Mouse (Mus musculus): Measurements from ENCODE around the gene Ocel1.

Ocel1 gene

DNA sequence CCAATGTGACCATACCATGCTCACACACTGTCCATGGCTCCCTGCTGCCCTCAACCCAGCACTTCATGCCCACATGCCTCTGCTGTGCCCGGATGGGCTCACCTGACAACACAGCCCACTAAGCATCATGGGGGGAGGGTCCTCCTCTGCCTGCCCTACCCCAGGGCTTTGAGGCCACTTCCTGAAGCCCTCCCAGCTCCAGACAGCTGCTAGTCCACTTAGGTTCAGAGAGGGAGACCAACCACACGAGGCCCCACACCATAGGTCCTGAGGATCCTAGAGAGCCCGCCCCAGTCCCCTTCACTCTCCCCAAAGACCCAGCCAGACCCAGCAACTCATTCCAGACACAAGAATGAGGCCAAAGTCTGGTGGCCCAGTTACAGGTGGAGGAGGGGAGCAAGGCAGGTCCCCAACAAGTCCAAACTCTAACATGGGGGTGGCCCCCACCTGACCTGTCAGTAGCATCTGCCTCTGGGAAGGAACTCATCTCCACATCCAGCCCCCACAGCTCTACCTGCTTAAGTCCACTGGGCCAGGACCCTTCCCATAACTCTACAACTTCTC lies 8.5 kb downstream of the Ocel1 start:
- no peak for DNase-seq (ENCODE audit: low spot score in 2 of 2)

DNA sequence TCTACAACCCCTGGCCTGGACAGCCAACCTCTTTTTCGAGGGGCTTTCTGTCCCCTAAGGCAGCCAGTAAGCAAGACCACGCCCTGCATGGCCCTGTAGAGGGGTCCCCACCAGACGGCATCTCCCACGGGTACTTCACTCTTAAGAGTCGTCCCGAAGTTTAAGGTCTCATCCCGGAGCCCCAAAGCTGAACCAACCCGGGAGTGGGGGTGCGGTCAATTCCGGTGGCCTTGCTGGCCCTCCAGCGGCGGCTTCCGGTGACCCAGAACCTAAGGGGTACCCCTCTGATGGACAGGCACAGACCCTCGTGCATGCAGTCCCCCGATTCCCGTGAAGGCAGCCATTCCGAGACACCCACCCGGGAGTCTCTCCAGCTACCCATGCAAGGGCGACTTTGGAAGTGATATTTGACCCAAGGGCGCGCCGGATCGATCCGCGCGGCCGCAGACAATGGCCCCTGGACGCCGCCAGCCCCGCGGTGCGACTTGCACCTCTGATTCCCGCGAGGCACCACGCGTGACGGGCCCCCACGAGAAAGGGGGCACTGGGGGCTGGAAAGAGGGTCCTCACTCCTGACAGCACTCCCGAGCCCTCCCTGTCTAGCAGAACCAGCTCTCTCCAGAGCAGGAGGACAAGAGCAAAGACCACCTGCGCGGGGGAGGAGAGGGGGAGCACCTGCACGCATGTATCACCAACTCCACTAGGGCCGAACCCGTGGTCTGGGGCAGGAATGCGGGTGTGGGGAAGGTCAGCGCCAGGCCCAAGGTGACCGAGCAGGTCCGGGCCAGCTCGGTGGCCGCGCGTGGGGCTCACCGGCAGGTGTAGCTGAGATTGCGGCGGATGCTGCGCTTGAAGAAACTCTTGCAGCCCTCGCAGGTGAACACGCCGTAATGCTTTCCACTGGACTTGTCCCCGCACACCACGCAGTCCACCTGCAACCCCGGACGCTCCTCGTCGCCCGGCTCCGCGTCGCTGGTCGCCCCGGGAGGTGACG lies 9.4 kb downstream of the Ocel1 start:
- DNase-seq (ENCODE audit: low spot score in 2 of 2): no peak

DNA sequence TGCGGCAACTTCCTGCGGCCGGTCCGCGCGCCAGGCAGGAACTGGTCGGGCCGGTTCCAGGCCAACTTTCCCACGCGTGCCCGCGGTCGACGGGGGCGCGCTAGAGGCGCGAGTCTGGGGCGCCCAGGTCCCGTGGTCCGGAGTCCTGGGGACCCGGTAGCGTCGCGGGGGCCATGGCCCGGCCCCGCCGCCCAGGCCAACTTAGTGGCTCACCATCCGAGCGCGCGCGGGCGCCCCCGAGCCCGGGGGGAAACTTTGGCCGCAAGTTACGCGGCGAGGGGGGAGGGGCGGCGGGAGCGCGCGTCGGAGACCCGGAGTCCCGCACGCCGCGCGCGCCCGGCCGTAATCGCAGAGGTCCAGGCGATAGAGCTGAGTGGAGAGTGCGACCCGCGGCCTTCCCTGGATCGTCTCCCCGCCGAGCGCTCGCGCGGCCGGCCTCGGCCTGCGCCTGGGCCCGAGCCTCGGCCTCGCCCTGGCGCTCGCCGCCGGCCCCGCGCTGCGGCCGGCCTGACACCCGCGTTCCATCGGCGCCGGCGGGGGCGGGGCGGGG lies 10.4 kb downstream of the Ocel1 start, which contains the start of gene Nr2f6:
Gene Nr2f6 (minus strand): TSS at position 540 of the 550 bp plus-strand sequence.
- DNase-seq (ENCODE audit: low spot score in 2 of 2): peak in 1 of 2 experiments; percentile 78

DNA sequence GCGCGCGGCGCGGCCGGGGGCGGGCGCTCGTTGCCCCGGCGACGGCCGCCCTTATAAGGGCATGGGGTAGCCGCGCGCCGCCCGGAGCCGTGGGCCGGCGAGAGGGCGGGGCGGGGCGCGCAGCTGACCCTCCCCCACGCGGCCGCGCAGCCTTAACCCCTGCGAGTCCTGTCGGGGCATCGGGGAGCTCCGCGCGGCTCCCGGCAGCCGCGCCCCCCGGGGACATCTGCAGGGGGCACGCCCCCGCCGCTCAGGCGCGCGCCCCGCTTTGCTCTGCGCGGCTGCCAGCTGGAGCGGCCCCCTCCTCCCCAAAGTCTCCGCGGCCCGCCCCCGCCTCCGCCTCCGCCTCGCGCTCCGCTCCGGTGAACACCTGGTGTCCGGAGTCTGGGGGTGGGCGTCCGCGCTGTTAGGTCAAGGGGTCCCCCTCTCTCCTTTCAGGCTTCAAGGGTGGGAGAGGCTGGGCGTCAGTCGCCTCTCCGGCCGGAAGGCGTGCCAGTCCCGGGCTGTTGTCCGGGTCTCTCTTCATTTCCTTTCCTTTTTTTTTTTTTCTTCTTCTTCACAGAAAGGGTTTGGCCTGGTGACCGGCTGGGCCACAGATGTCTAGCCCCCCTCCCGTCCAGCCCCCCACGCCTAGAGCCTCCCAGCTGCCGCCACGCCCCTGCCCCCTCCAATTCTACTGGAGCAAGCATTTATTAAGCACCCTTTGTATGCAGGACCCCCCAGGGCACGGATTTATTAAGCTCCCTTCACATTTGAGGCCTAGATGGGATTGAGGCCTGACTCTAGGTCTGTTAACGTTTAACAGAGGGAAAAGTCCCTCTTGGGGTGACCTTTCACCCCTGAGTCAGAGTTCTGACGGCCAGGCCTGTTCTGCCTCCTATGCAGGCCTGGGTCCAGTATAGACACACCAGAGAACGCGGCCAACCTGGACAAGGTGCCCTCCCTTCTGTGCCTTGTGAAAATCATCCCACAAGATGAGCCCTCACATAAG lies 11.2 kb downstream of the Ocel1 start:
- DNase-seq (ENCODE audit: low spot score in 2 of 2): peak; percentile 61 to 81

DNA sequence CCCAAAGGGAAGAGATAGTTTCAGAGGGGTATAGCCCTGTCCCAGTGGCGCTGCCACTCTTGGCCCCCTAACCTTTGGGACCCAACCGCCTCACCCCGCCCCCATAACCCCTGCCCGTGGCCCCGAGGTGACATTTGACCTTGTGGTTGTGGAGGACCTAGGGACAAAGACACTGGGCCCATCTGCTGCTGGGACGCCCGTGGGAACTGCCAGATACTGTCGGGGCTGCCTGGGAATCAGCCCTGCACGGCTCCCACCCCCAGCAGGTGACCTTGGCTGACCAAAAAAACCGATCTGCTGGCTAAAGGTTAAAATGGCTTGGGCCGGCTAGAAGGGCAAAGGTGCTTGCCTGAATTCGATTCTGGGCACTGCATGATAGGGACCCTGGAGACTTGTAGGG lies 12.3 kb downstream of the Ocel1 start:
- no peak for DNase-seq (ENCODE audit: low spot score in 2 of 2)

DNA sequence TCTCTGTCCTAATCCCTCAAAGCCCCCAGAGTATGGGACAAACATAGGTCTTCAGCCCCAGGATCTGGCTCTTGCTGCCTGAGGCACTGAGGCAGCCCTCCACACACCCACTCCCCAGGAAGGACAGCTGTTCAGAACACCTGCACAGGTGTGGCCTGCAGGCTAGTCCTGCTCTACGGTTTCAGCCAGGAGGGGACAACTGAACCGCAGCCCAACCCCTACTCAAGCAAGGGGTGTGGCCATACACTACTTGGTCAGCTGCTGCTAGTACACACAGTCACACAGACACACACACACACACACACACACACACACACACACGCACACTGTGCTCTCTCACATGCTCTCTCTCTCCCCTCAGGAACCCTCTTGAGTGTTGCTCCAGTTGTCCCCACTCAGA lies 12.8 kb downstream of the Ocel1 start:
- DNase-seq (ENCODE audit: low spot score in 2 of 2): no peak

DNA sequence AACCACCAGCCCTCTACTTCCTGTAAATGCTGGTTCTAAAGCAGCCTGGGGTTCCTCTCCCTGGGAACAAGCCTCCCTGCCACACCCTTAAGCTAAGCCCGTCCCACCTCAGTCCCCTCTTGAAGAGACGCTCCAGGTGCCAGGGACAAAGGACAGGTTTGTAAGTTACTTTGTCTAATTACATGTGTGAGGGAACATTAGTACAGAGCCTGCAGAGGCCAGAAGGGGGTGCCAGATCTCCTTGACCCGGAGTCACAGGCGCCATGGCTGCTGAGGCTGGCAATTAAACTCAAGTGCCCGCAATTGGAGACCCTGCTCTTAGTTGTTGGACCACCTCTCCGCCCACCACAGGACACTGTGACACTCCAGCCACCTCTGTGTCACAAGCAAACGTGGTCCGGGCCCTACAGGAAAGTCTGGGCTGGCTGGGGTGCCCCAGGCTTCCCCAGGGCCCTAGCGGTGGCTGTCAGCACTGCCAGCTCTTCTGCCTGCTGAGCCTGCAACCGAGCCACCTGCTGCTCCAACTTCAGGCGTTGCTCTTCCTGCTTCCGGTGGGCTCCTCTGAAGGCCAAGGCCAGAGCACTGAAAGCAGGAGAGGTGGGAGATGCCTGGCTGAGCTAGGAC lies 14.2 kb downstream of the Ocel1 start:
- no peak for DNase-seq (ENCODE audit: low spot score in 2 of 2)

DNA sequence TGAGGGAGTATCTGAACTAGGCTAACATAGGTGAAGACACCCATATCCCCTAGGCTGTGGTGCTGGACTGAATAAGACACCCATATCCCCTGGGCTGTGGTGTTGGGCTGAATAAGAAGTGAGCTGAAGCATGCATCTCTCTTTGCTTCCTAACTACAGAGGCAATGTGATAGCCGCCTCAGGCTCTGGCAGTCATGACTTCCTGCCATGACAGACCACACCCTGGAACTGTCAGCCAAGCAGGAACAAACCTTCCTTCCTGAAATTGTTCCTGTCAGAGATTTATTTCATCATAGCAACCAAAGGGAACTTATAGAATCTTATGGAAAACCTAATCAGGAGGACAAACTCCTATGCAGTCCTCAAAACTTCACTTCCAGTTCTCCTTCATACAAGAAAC lies 17.2 kb downstream of the Ocel1 start:
- DNase-seq (ENCODE audit: low spot score in 2 of 2): no peak

DNA sequence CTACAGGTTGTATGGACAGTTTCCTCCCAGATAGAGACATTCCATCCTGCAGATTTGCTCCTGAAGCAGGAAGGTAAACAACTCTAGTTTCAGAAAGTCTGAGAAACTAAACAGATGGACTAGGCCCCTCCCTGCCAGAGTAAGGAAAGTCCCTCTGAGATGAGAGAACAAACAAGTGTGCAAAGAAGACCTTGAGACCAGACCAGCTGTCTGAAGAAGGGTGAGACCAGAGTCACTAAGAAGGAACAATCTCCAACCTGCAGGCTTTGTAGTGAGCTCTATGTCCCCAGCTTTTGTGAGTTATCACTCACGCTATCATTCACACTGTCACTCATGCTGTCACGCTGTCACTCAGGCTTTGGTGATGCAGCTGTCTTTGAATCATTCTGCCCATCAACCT lies 20.6 kb downstream of the Ocel1 start:
- no peak for DNase-seq (ENCODE audit: low spot score in 2 of 2)

DNA sequence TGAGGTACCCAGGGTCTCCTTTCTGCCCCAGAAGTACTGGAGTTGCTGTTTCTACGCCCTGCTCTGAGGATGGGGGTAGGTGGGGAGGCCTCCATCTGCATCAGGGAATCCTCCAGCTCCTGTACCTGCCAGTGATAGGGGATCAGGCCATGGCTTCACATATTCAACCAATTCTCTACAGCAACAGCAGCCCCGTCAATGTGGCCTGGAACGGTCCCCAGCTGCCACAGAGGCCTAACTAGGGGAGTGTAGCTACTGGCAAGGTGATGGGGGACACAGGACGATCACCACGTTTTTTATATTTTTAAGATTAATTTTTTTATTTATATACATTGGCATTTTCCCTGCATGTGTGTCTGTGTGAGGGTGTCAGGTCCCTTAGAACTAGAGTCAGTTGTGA lies 21.3 kb downstream of the Ocel1 start:
- no peak for DNase-seq (ENCODE audit: low spot score in 2 of 2)

DNA sequence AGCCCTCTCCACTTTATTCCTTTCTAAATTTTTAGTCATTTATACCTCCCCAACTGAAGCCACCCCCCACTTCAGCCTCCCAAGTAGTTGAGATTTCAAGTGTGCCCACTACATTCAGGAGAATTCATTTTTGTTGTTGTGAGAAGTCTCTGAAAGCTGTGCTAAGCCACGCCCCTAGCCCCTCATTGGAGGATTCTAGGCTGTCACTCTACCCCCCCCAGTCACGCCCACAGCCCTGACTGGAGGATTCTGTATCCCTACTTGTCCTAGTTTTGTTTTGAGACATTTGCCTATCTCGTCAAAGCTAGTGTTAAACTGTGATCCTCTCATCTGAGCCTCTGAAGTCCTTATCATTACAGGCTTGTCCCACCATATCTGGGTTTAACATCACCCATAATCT lies 21.8 kb downstream of the Ocel1 start:
- no peak for DNase-seq (ENCODE audit: low spot score in 2 of 2)

DNA sequence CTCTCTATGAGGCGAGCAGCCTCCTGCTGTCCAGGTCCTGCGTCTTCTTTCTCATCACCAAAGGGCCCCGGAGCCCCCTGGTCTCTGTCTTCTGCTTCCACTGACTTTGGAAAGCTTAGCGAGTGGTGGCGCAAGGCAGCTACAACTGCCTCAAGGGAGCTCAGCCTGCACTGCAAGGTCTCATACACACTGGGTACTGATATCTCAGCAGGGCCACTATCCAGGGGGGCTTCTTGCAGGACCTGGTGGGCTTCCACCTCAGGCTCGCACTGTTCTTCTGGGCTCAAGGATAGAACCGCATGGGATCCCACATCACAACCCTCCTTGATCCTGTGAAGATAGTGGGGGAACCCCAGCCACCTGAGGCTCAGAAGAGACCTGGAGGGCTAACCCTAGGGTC lies 23.4 kb downstream of the Ocel1 start:
- DNase-seq (ENCODE audit: low spot score in 2 of 2): no peak

DNA sequence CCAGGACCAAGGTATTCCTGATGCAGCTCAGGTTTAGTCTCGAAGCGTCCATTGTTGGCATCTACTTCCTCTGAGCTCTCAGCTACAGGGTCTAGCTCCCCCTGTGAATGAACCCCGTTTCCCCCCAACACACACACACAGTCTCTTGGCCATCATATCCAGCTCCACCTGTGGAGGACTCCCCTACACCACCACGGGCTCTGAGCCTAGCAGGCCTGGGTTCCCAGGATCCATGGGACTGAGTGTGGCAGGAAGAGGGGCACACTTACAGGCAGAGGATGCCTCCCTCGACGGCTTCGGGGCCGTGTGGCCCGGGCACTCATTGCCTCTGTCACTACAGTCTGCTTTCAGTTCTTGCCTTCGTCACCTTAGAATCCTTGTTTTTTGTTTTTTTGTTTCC lies 24.0 kb downstream of the Ocel1 start:
- DNase-seq (ENCODE audit: low spot score in 2 of 2): no peak

DNA sequence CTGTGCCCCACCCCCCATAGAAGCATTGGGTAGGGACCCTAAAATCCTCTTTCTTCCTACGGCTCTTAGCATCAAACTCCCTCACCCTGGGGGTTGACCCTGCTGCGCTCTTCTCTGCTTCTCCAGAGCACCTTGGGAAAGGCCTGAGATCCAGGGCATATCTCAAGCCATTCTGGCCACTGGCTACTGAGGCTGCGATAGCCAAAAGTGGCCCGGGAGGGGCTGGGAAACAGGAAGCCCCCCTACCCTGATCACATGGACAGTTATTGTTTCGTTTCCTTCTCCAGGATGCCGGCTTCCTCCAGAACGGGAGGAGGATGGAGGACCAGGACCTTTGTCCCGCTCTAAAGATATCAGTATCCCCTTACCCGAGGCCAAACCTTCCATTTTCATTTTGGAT lies 24.5 kb downstream of the Ocel1 start, which contains the start of gene Ushbp1:
Gene Ushbp1 (minus strand): TSS at position 174 of the 400 bp plus-strand sequence.
- DNase-seq (ENCODE audit: low spot score in 2 of 2): no peak

DNA sequence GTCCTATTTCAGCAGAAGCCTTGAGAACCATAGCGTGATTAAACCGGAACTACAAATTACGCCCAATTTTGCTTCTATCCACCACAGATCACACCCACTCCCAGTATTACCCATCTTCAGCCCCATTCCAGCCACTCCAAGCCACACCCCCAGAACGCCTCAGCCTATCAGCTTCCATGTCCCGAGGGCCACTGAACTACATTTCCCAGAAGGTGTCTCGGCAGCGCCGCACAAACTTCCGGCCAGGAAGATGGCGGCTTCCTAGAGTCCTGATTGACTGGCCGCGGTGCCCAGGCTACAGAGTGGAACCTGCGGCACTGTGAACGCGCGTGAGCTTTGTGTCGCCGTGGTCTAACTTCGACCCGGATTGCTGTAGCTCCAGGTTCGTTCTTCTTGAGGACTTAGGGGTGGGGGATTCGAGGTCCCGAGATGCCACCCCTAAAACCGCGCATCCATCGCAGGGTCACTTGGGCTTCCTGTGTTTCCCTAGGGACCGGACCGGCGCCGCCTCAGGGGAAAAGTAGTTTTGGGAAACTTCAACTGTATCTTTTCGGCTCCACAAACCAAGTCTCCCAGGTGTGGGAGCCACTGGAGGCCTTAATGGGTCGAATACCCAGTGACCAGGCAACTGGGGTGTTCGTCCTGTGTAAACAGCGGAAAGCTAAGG lies 25.7 kb downstream of the Ocel1 start, which contains the start of gene Babam1:
Gene Babam1 (plus strand): TSS at position 223 of the 667 bp plus-strand sequence.
- DNase-seq (ENCODE audit: low spot score in 2 of 2): peak; percentile 74 to 87

DNA sequence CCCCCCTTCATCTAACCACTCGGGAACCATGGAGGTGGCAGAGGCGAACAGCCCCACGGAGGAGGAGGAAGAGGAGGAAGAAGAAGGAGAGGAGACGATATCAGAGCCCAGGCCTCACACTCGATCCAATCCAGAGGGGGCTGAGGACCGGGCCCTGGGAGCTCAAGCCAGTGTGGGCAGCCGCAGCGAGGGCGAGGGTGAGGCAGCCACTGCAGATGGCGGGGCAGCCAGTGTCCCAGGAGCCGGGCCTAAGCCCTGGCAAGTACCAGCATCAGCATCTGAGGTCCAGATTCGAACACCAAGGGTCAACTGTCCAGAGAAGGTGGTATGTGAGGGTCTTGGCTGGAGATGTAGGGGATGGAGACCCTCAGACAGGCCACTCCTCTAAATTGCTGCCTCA lies 26.6 kb downstream of the Ocel1 start:
- no peak for DNase-seq (ENCODE audit: low spot score in 2 of 2)

DNA sequence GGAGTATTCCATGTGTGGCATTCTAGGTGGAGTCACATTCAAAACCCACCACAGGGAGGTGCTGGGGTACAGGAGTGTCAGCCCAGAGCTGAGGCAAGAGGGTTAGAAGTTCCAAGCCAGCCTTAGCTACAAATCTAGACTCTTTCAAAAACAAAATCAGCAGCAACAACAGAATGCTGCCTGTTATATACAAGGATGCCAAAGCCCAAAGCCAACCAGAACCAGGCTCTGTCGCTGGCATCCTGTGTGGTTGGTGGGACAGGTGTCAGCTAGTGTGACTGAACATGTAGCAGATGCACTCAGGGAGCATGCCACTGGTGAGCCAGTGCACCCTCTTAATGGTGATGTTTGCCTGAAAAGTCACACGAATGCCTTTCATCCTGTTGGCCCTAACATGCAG lies 29.7 kb downstream of the Ocel1 start:
- peak in 1 of 2 experiments; percentile 14 for DNase-seq (ENCODE audit: low spot score in 2 of 2)

DNA sequence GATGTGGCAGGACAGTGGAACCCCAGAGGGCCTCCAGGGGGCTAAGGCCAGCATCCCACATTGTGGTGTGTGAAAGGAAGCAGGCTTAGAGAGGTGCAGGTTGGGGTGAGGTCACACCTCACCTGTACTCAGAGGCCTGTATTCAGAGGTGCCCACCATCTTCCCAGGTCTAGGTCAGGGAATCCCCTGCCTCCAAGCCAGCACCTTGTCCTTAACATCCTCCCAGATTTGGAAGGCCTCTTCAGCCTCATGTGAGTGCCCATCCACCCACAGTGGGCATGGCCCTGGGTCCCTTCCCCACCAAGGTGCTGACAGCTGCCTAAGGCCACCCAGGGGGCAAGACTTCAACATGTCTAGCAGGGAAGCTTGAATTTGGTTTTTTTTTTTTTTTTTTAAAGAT lies 30.4 kb downstream of the Ocel1 start:
- DNase-seq (ENCODE audit: low spot score in 2 of 2): peak in 1 of 2 experiments; percentile 13

DNA sequence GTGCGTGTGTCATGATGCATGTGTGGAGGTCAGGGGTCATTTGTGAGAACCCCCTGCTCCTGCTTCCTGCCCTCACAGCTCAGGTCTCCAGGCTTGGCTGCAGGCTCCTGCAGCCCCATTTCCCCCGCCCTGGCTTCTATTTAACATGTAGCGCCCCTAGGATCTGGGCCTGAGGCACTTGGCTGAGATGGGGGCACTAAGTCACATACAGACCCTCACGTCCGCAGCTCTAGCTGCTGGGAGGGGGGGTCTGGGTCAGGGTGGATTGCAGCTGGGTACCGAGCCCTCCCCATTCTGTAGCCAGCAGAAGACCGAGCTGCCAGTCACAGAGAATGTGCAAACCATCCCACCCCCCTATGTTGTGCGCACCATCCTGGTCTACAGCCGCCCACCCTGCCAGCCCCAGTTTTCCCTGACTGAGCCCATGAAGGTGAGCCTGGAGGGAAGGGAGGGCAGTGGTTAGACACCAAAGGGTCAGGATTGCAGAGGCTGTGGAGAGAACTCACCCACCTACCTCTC lies 31.4 kb downstream of the Ocel1 start:
- no peak for DNase-seq (ENCODE audit: low spot score in 2 of 2)
